Mouse (Mus musculus) cerebellum, adult 11 months (tissue): ENCODE measurements around the gene Nfib.

Source experiments
- DNase-seq: peaks from one replicate; pipeline ENCODE4 v3.0.0; 2022

Nfib gene

GRCm38 (mm10) chr4:82455617-82456322 lies 249.8 kb downstream of the Nfib start:
- no peak for DNase-seq

GRCm38 (mm10) chr4:82454989-82455388 lies 250.6 kb downstream of the Nfib start:
- no peak for DNase-seq

- DNase-seq, result no peak
Observed at GRCm38 (mm10) chr4:82453341-82453740, 252.2 kb downstream of the Nfib start.

GRCm38 (mm10) chr4:82452905-82453304 lies 252.6 kb downstream of the Nfib start:
- DNase-seq, result no peak

- DNase-seq, result peak; percentile 83
Observed at GRCm38 (mm10) chr4:82447061-82447671, 258.4 kb downstream of the Nfib start.

GRCm38 (mm10) chr4:82444078-82444477 lies 261.5 kb downstream of the Nfib start:
- DNase-seq, result no peak

- DNase-seq, result no peak
Observed at GRCm38 (mm10) chr4:82443441-82443840, 262.1 kb downstream of the Nfib start.

GRCm38 (mm10) chr4:82443003-82443402 lies 262.5 kb downstream of the Nfib start:
- DNase-seq, result no peak

GRCm38 (mm10) chr4:82440606-82441005 lies 264.9 kb downstream of the Nfib start:
- no peak for DNase-seq

GRCm38 (mm10) chr4:82439813-82440212 lies 265.7 kb downstream of the Nfib start:
- DNase-seq, result no peak

- no peak for DNase-seq
Observed at GRCm38 (mm10) chr4:82438631-82439030, 266.9 kb downstream of the Nfib start.

- no peak for DNase-seq
Observed at GRCm38 (mm10) chr4:82437533-82438318, 267.8 kb downstream of the Nfib start.

GRCm38 (mm10) chr4:82436656-82437055 lies 268.9 kb downstream of the Nfib start:
- no peak for DNase-seq

- DNase-seq, result no peak
Observed at GRCm38 (mm10) chr4:82435716-82436115, 269.8 kb downstream of the Nfib start.

GRCm38 (mm10) chr4:82433926-82434705 lies 271.4 kb downstream of the Nfib start:
- no peak for DNase-seq

GRCm38 (mm10) chr4:82431831-82432230 lies 273.7 kb downstream of the Nfib start:
- no peak for DNase-seq

- no peak for DNase-seq
Observed at GRCm38 (mm10) chr4:82430802-82431201, 274.7 kb downstream of the Nfib start.

GRCm38 (mm10) chr4:82426224-82426623 lies 279.3 kb downstream of the Nfib start:
- DNase-seq, result no peak

- DNase-seq, result peak; percentile 31
Observed at GRCm38 (mm10) chr4:82418241-82418640, 287.3 kb downstream of the Nfib start.

GRCm38 (mm10) chr4:82415817-82416216 lies 289.7 kb downstream of the Nfib start:
- peak; percentile 39 for DNase-seq

GRCm38 (mm10) chr4:82412651-82413050 lies 292.9 kb downstream of the Nfib start:
- no peak for DNase-seq

GRCm38 (mm10) chr4:82411965-82412364 lies 293.6 kb downstream of the Nfib start:
- no peak for DNase-seq
